In genomic region chr17:32872696-32873095, GRCm38 (mm10) we compare ENCODE assay signal across 24 mouse cellular contexts. TPM values are rescaled to one million over a fixed set of nuclear protein-coding genes. Genes with fewer than 3 reads are reported as not detected.
"Had no signal": no experiment of that assay in that cellular context is flagged by ENCODE, and none has a peak within 500 bp of the region (broad histone marks: within the 10 kb centered on the region; RNA-seq: fewer than 3 reads in every experiment).

No protein-coding gene starts in this region.

- H3K4me1 ChIP-seq: midbrain, embryonic 13.5 days; neural tube, embryonic 13.5 days had no signal

- DNase-seq: kidney, postnatal 10 days; kidney, postnatal 36 days; left cerebral cortex, postnatal 4 days; liver, postnatal 0 days; lung, embryonic 14.5 days; retina, postnatal 1 day; right cerebral cortex, postnatal 25 days; spleen, adult 18-20 months; thymus, postnatal 25 days had no signal

- H3K9ac ChIP-seq: kidney, embryonic 15.5 days; limb, embryonic 12.5 days; limb, embryonic 15.5 days; liver, embryonic 14.5 days; liver, postnatal 0 days; lung, embryonic 14.5 days; midbrain, embryonic 13.5 days; neural tube, embryonic 13.5 days; stomach, embryonic 15.5 days had no signal

- H3K4me3 ChIP-seq: kidney, embryonic 15.5 days; limb, embryonic 12.5 days; limb, embryonic 15.5 days; midbrain, embryonic 13.5 days; myocyte; neural tube, embryonic 13.5 days; stomach, embryonic 15.5 days had no signal

- H3K36me3 ChIP-seq: kidney, embryonic 15.5 days; limb, embryonic 12.5 days; limb, embryonic 15.5 days; midbrain, embryonic 13.5 days; neural tube, embryonic 13.5 days; stomach, embryonic 15.5 days had no signal

- H3K27ac ChIP-seq: kidney, embryonic 15.5 days; limb, embryonic 12.5 days; limb, embryonic 15.5 days; liver, embryonic 14.5 days; macrophage; midbrain, embryonic 13.5 days; neural tube, embryonic 13.5 days; stomach, embryonic 15.5 days had no signal

- H3K27me3 ChIP-seq: kidney, embryonic 15.5 days; limb, embryonic 12.5 days; limb, embryonic 15.5 days; neural tube, embryonic 13.5 days; stomach, embryonic 15.5 days had no signal

- H3K4me2 ChIP-seq: kidney, embryonic 15.5 days; limb, embryonic 12.5 days; limb, embryonic 15.5 days; liver, embryonic 11.5 days; lung, embryonic 14.5 days; midbrain, embryonic 13.5 days; neural tube, embryonic 13.5 days; stomach, embryonic 15.5 days had no signal

- H3K9me3 ChIP-seq: limb, embryonic 12.5 days; limb, embryonic 15.5 days; midbrain, embryonic 13.5 days; stomach, embryonic 15.5 days had no signal

- ATAC-seq: liver, postnatal 0 days; lung, postnatal 0 days; midbrain, embryonic 13.5 days; midbrain, embryonic 16.5 days had no signal

RNA-seq across cellular contexts. Expression of gene Cyp4f14, which starts 44.4 kb away (rescaled TPM):
- total RNA-seq: megakaryocyte, adult 5-6 weeks; monocyte, adult 5-6 weeks; neutrophil, adult 5-6 weeks had no signal
- polyA plus RNA-seq: kidney, embryonic 15.5 days; limb, embryonic 12.5 days; limb, embryonic 15.5 days; liver, embryonic 11.5 days; liver, embryonic 14.5 days; lung, embryonic 14.5 days; lung, postnatal 0 days; macrophage; midbrain, embryonic 13.5 days; neural tube, embryonic 13.5 days had no signal
